ENCODE assay signal across 31 mouse cellular contexts in genomic region chr5:149426525-149426924, GRCm38 (mm10). TPM values are rescaled to one million over a fixed set of nuclear protein-coding genes. Genes with fewer than 3 reads are reported as not detected.
"Had no signal": no experiment of that assay in that cellular context is flagged by ENCODE, and none has a peak within 500 bp of the region (broad histone marks: within the 10 kb centered on the region; RNA-seq: fewer than 3 reads in every experiment).

No protein-coding gene starts in this region.

- H3K27ac ChIP-seq: gastrocnemius, adult 2 months; heart, embryonic 10.5 days; hindbrain, embryonic 10.5 days; hindbrain, embryonic 12.5 days; hindbrain, embryonic 14.5 days; kidney, embryonic 15.5 days; kidney, postnatal 0 days; limb, embryonic 10.5 days; limb, embryonic 12.5 days had no signal

- DNase-seq: gastrocnemius, adult 2 months; gastrocnemius, postnatal 10 days; gastrocnemius, postnatal 25 days; heart, adult 18-20 months; heart, postnatal 10 days; heart, postnatal 4 days; kidney, adult 11 months; kidney, adult 2 months; kidney, adult 9 months; kidney, postnatal 14 days; kidney, postnatal 36 days; layer of hippocampus, adult 9-11 months; layer of hippocampus, postnatal 36 days had no signal

- H3K36me3 ChIP-seq: heart, embryonic 10.5 days; heart, embryonic 12.5 days; hindbrain, embryonic 10.5 days; hindbrain, embryonic 12.5 days; kidney, embryonic 15.5 days; limb, embryonic 10.5 days; limb, embryonic 12.5 days had no signal

- H3K27me3 ChIP-seq: heart, embryonic 12.5 days; hindbrain, embryonic 12.5 days; kidney, embryonic 15.5 days; limb, embryonic 12.5 days had no signal

- H3K9ac ChIP-seq: heart, embryonic 12.5 days; hindbrain, embryonic 12.5 days; hindbrain, embryonic 14.5 days; kidney, embryonic 15.5 days; limb, embryonic 12.5 days had no signal

- H3K4me3 ChIP-seq: gastrocnemius, adult 2 months; heart, embryonic 10.5 days; heart, embryonic 12.5 days; hindbrain, embryonic 10.5 days; hindbrain, embryonic 12.5 days; kidney, embryonic 15.5 days; limb, embryonic 10.5 days; limb, embryonic 12.5 days had no signal

- H3K4me2 ChIP-seq: heart, embryonic 12.5 days; hindbrain, embryonic 12.5 days; hindbrain, embryonic 14.5 days; kidney, embryonic 15.5 days; limb, embryonic 12.5 days had no signal

- H3K9me3 ChIP-seq: heart, embryonic 10.5 days; heart, embryonic 12.5 days; hindbrain, embryonic 10.5 days; hindbrain, embryonic 12.5 days; kidney, embryonic 15.5 days; limb, embryonic 10.5 days; limb, embryonic 12.5 days had no signal

- ATAC-seq: hindbrain, embryonic 16.5 days; intestine, embryonic 16.5 days had no signal

RNA-seq across cellular contexts. Expression of gene Tex26, which starts 12.9 kb away (rescaled TPM):
- total RNA-seq: gastrocnemius, adult 2 months; gastrocnemius, postnatal 25 days; heart, adult 18-20 months; heart, adult 8-10 months; heart, postnatal 10 days; heart, postnatal 25 days; layer of hippocampus, adult 18-20 months; left cerebral cortex, postnatal 25 days; liver, adult 2 months had no signal
- polyA plus RNA-seq: kidney, adult 2 months; large intestine, adult 2 months; liver, adult 2 months had no signal

RNA-seq across cellular contexts. Expression of gene Medag, which starts 15.0 kb away (rescaled TPM):
- total RNA-seq: granulocyte monocyte progenitor cell, adult 5-6 weeks had no signal
